Mouse (Mus musculus) MEL (cell line): ENCODE measurements around the gene Tnrc6c.

Experiments
- CTCF ChIP-seq, 3 experiments: IDR thresholded peaks in 2 of 3; conservative IDR thresholded peaks in 1 of 3; 2 replicates each; pipeline ENCODE4 v1.5.1; 2011 to 2012; ENCODE audit warnings: low read length in 3 of 3, low read depth in 2 of 3, mild to moderate bottlenecking in 2 of 3, improper control_type of control experiment in 1 of 3, inconsistent platforms in 1 of 3, mixed read lengths in 1 of 3, moderate library complexity in 1 of 3; ENCODE audit not compliant: control insufficient read depth in 1 of 3, insufficient read depth in 1 of 3, poor library complexity in 1 of 3, severe bottlenecking in 1 of 3
- E2F4 ChIP-seq: IDR thresholded peaks from 2 replicates; pipeline ENCODE4 v1.6.1; 2011; ENCODE audit warnings: low read depth, low read length, improper control_type of control experiment, borderline replicate concordance
- ZNF384 ChIP-seq: IDR thresholded peaks from 2 replicates; pipeline ENCODE4 v1.6.1; 2012; ENCODE audit warnings: low read depth, mild to moderate bottlenecking, inconsistent platforms, low read length, improper control_type of control experiment

- TF ChIP-seq ZNF384, result no peak
- no peak for TF ChIP-seq CTCF (IDR thresholded peaks at IDR 0.05 in 2 of 3, conservative IDR thresholded peaks at IDR 0.05 in 1 of 3; ENCODE audit: control insufficient read depth in 1 of 3, insufficient read depth in 1 of 3, low read depth in 2 of 3, low read length in 3 of 3, poor library complexity in 1 of 3, severe bottlenecking in 1 of 3)
- TF ChIP-seq E2F4, result no peak
These were observed 36.7 kb upstream of the Tnrc6c start for GRCm38 (mm10) chr11:117617368-117617908.
